Mouse (Mus musculus) forebrain, embryonic 11.5 days (tissue): ENCODE measurements around the gene Pafah1b3. TPM values are rescaled to one million over a fixed set of nuclear protein-coding genes. Genes with fewer than 3 reads are reported as not detected.

Source experiments
- ATAC-seq: fragments of 200-750 bp; cut with Nextera tagmentation; replicated peaks from 2 replicates; pipeline ENCODE4 v1.8.0; 2017; ENCODE audit warnings: moderate TSS enrichment; ENCODE audit not compliant: low FRiP score
- DNase-seq: peaks from one replicate; pipeline ENCODE4 v3.0.0-alpha.2; 2017; ENCODE audit warnings: low spot score
- H3K27ac ChIP-seq: fragments of 300-500 bp; sonication (generic); 2 replicates; pipeline ENCODE4 v1.5.1; 2014; ENCODE audit warnings: low read depth, low read length
- H3K27me3 ChIP-seq: fragments of 300-500 bp; sonication (generic); 2 replicates; pipeline ENCODE4 v1.6.1; 2014; ENCODE audit warnings: mild to moderate bottlenecking, low read length, mixed read lengths; ENCODE audit not compliant: control insufficient read depth, insufficient read depth
- H3K36me3 ChIP-seq: fragments of 300-500 bp; sonication (generic); 2 replicates; pipeline ENCODE4 v1.6.1; 2014; ENCODE audit warnings: mild to moderate bottlenecking, low read length, moderate library complexity, mixed read lengths; ENCODE audit not compliant: control insufficient read depth, insufficient read depth
- H3K4me1 ChIP-seq: fragments of 300-500 bp; sonication (generic); replicated peaks from 2 replicates; pipeline ENCODE4 v1.6.1; 2014; ENCODE audit warnings: low read length, mixed read lengths; ENCODE audit not compliant: control insufficient read depth, insufficient read depth
- H3K4me2 ChIP-seq: fragments of 300-500 bp; sonication (generic); 2 replicates; pipeline ENCODE4 v1.6.1; 2014; ENCODE audit warnings: low read depth, mild to moderate bottlenecking, low read length, moderate library complexity, mixed read lengths; ENCODE audit not compliant: severe bottlenecking
- H3K4me3 ChIP-seq: fragments of 300-500 bp; sonication (generic); 2 replicates; pipeline ENCODE4 v1.5.1; 2014; ENCODE audit warnings: low read depth, low read length
- H3K9ac ChIP-seq: fragments of 300-500 bp; sonication (generic); 2 replicates; pipeline ENCODE4 v1.6.1; 2014; ENCODE audit warnings: low read length
- H3K9me3 ChIP-seq: fragments of 300-500 bp; sonication (generic); 2 replicates; pipeline ENCODE4 v1.6.1; 2016; ENCODE audit warnings: low read length, mixed read lengths; ENCODE audit not compliant: control insufficient read depth
- WGBS: fragments of 180-500 bp; shearing (Covaris S2); extraction: QIAGEN DNeasy Blood & Tissue Kit; methylation state at CpG from one replicate; pipeline ENCODE4 v1.1.7; 2014; 5-methylcytosine and 5-hydroxymethylcytosine counted together
- polyA plus RNA-seq: library from polyadenylated mRNA; unstranded; fragments of >200 nt; fragmentation: Nextera tagmentation; extraction: Ambion mirVana; gene quantifications from 2 replicates; pipeline ENCODE4 v1.2.1, GENCODE M21; 2014

The Pafah1b3 gene
- polyA plus RNA-seq, 1 experiment from 2014 or later: 298 TPM

DNA sequence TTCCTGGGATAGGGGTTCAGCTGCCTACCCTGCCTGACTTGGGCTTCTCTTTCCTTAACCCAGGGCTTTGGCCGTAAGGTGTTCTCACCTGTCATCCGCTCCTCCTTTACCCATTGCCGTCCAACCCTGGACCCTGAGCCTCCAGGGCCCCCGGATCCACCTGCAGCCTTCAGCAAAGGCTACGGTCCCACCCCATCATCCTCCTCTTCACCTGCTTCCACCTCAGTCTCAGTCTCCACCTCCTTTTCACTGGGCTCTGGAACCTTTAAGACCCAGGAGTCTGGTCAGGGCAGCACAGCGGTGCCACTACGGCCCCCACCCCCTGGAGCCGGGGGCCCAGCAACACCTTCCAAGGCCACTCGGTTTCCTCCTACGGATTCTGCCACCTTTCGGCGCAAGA, 9.8 kb downstream of the Pafah1b3 start:
- ATAC-seq (no peak), DNase-seq (no peak)
- Histone ChIP-seq H3K36me3 (peaks cover 50% of the 10 kb centered on the region), H3K4me2 (no peak overlapping the region), H3K4me1 (peaks cover 12% of the 10 kb centered on the region; the same call in 1 of the 2 replicates), H3K9ac (no peak overlapping the region), H3K9me3 (no peaks in the 10 kb centered on the region; the same call in 1 of the 2 replicates), H3K27me3 (no peaks in the 10 kb centered on the region), H3K27ac (no peak overlapping the region), H3K4me3 (no peak overlapping the region)
- WGBS: 95% methylated on average over 12 of the region's 12 CpGs

GRCm38 (mm10) chr7:25286989-25287388, 10.8 kb downstream of the Pafah1b3 start:
- Histone ChIP-seq H3K27me3 (no peaks in the 10 kb centered on the region), H3K36me3 (peaks cover 41% of the 10 kb centered on the region), H3K9ac (no peak overlapping the region), H3K4me1 (peaks cover 12% of the 10 kb centered on the region; the same call in 1 of the 2 replicates), H3K27ac (no peak overlapping the region), H3K4me3 (no peak overlapping the region), H3K9me3 (no peaks in the 10 kb centered on the region; the same call in 1 of the 2 replicates), H3K4me2 (no peak overlapping the region)
- no peak for ATAC-seq
- no peak for DNase-seq
- 87% methylated on average over 8 of the region's 8 CpGs for WGBS

DNA sequence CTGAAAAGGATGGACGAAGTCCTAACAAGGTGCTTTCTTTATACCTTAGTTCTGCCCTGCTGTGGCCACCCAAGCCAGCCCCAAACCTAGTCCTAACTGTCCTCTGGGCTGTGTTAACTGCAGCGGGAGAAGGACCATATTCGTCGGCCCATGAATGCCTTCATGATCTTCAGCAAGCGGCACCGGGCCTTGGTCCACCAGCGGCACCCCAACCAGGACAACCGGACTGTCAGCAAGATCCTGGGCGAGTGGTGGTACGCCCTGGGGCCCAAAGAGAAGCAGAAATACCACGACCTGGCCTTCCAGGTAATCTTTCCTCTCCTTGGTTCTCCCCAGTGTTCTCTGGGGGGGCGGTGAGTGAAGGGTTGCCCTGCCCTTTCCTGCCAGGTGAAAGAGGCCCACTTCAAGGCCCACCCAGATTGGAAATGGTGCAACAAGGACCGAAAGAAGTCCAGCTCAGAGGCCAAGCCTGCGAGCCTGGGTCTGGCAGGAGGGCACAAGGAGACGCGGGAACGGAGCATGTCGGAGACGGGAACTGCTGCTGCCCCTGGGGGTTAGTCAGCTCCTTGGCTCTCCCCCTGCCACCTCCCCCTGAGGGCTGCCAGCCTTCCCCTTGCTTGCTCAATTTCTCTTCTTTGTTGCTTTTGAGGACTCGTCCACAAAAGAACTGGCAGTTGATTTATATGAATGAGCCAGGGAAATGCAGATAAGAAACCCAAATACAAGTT, 12.1 kb downstream of the Pafah1b3 start:
- H3K4me2 ChIP-seq: no peak overlapping the region

GRCm38 (mm10) chr7:25284766-25285165, 13.0 kb downstream of the Pafah1b3 start:
- WGBS: 91% methylated on average over 5 of the region's 5 CpGs
- DNase-seq (no peak), ATAC-seq (no peak)
- H3K36me3 ChIP-seq: peaks cover 36% of the 10 kb centered on the region
- H3K9me3 ChIP-seq: no peaks in the 10 kb centered on the region; the same call in 1 of the 2 replicates
- no peaks in the 10 kb centered on the region for H3K27me3 ChIP-seq
- no peak overlapping the region for H3K9ac ChIP-seq
- H3K27ac ChIP-seq: no peak overlapping the region
- no peak overlapping the region for H3K4me2 ChIP-seq
- no peak overlapping the region; the same call in 1 of the 2 replicates for H3K4me3 ChIP-seq
- peaks cover 28% of the 10 kb centered on the region for H3K4me1 ChIP-seq

More for the DNA sequence above, 12.1 kb downstream of the Pafah1b3 start:
- Histone ChIP-seq H3K27me3 (no peaks in the 10 kb centered on the region), H3K4me1 (peaks cover 19% of the 10 kb centered on the region), H3K9me3 (no peaks in the 10 kb centered on the region; the same call in 1 of the 2 replicates), H3K36me3 (peaks cover 39% of the 10 kb centered on the region), H3K4me3 (no peak overlapping the region; the same call in 1 of the 2 replicates), H3K9ac (no peak overlapping the region), H3K27ac (no peak overlapping the region)
- WGBS: 93% methylated on average over 20 of the region's 20 CpGs
- ATAC-seq (no peak), DNase-seq (no peak)

GRCm38 (mm10) chr7:25284171-25284570, 13.6 kb downstream of the Pafah1b3 start:
- Histone ChIP-seq H3K27me3 (no peaks in the 10 kb centered on the region), H3K36me3 (peaks cover 31% of the 10 kb centered on the region), H3K9ac (peak overlapping the region; percentile 84), H3K4me1 (peaks cover 32% of the 10 kb centered on the region), H3K4me2 (peak overlapping the region; percentile 83), H3K4me3 (peak overlapping the region; percentile 77), H3K9me3 (no peaks in the 10 kb centered on the region), H3K27ac (no peak overlapping the region)
- WGBS: 81% methylated on average over 2 of the region's 2 CpGs
- no peak for ATAC-seq
- no peak for DNase-seq

GRCm38 (mm10) chr7:25283637-25284036, 14.1 kb downstream of the Pafah1b3 start:
- peak overlapping the region; percentile 25 for H3K27ac ChIP-seq
- H3K27me3 ChIP-seq: no peaks in the 10 kb centered on the region
- WGBS: 22% methylated on average over 5 of the region's 5 CpGs
- H3K4me2 ChIP-seq: peak overlapping the region; percentile 83
- no peak for DNase-seq
- peaks cover 25% of the 10 kb centered on the region for H3K36me3 ChIP-seq
- H3K4me1 ChIP-seq: peaks cover 32% of the 10 kb centered on the region
- no peak for ATAC-seq
- peak overlapping the region; percentile 84 for H3K9ac ChIP-seq
- H3K4me3 ChIP-seq: peak overlapping the region; percentile 77
- H3K9me3 ChIP-seq: no peaks in the 10 kb centered on the region

DNA sequence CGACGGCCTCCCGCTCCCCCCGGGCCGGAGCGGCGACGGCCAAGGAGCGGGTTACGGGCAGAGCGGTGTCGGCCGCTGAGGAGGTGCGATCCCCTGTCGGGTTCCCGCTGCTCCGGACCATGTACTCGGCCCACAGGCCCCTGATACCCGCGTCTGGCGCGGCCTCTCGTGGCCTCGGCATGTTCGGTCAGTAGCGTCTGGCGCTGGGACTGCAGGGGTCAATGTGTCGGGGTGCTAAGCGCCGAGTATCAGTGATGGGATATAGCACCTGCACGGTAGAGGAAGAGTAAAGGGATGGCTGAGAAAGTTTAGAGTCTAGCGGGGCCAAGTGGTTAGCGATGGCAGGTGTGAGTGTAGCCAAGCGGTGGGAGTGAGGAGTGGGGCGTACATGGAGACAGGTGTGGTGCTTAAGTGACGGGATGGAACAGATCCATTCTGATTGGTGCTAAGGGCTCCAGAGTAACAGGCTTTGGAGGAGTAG, 15.0 kb downstream of the Pafah1b3 start:
- Histone ChIP-seq H3K9me3 (no peaks in the 10 kb centered on the region), H3K27me3 (no peaks in the 10 kb centered on the region), H3K4me3 (peak overlapping the region; percentile 77), H3K36me3 (peaks cover 18% of the 10 kb centered on the region), H3K4me1 (peaks cover 35% of the 10 kb centered on the region), H3K4me2 (peak overlapping the region; percentile 83), H3K27ac (peak overlapping the region; percentile 96), H3K9ac (peak overlapping the region; percentile 84)
- DNase-seq (peak; percentile 78), ATAC-seq (no peak)
- under 1% methylated on average over 30 of the region's 36 CpGs for WGBS

GRCm38 (mm10) chr7:25281734-25282601, 15.8 kb downstream of the Pafah1b3 start:
- no peaks in the 10 kb centered on the region for H3K27me3 ChIP-seq
- H3K4me3 ChIP-seq: peak overlapping the region; percentile 77
- peaks cover 15% of the 10 kb centered on the region for H3K36me3 ChIP-seq
- peak overlapping the region; percentile 86 for H3K9ac ChIP-seq
- ATAC-seq (peak; percentile 79), DNase-seq (peak; percentile 99)
- H3K4me1 ChIP-seq: peaks cover 41% of the 10 kb centered on the region
- peak overlapping the region; percentile 98 for H3K27ac ChIP-seq
- WGBS: 2% methylated on average over 80 of the region's 108 CpGs
- peak overlapping the region; percentile 93 for H3K4me2 ChIP-seq
- no peaks in the 10 kb centered on the region for H3K9me3 ChIP-seq
